Mouse (Mus musculus) E14TG2a.4 (cell line): ENCODE data around the gene Rdh11.
"Not testable (repeated sequence)": the region's sequence is repeated elsewhere in the genome, so short reads cannot be mapped to it uniquely, and the experiment has no call there.

ENCODE experiments used
- CTCF ChIP-seq: conservative IDR thresholded peaks from 2 replicates; pipeline ENCODE4 v1.5.1; 2014; ENCODE audit warnings: low read length
- NANOG ChIP-seq: IDR thresholded peaks from 2 replicates; pipeline ENCODE4 v1.6.1; 2014; ENCODE audit warnings: borderline replicate concordance, low read length, mixed read lengths
- POU5F1 ChIP-seq: IDR thresholded peaks from 2 replicates; pipeline ENCODE4 v1.6.1; 2014; ENCODE audit warnings: low read length, borderline replicate concordance

DNA sequence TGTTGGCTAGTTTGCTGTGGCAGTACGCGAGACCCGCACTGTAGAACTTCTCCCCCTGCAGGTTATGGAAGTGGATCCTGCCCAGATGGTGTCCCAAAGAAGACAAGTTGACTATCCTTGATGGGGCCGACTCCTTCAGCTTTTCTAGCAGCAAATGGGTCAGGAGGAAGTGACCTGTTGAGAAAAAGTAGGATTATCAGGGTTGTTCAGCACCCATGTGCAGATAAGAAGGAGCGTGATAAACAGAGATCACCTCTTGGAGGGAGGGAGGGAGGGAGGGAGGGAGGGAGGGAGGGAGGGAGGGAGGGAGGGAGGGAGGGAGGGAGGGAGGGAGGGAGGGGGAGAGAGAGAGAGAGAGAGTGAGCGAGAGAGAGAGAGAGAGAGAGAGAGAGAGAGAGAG, 6.9 kb downstream of the Rdh11 start:
- not testable (repeated sequence) for TF ChIP-seq CTCF, POU5F1, NANOG
